Mouse (Mus musculus) induced T-regulatory cell, adult 2 months (primary cell): ENCODE results near the gene Notch1.

ENCODE experiments used
- DNase-seq: peaks from one replicate; pipeline ENCODE4 v3.0.0-alpha.2; 2012; ENCODE audit warnings: low read depth

Gene Notch1

DNA sequence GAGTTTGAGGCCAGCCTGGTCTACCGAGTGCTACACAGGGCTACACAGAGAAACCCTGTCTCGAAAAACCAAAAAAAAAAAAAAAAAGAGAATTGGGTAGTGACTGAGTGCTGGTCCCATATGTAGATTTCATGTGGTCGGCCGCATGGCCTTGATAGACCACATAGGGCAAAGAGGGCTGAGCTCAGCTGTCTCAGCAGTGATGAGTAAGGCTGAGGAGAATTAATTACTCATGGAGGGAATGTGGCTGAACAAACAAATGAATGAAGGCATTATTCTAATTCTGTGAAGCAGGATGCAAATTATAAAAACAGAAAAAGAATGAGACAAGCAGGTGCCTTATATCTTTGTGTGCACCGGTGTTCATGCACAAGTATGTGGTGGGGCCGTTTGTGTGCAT lies 15.4 kb upstream of the Notch1 start:
- no peak for DNase-seq

DNA sequence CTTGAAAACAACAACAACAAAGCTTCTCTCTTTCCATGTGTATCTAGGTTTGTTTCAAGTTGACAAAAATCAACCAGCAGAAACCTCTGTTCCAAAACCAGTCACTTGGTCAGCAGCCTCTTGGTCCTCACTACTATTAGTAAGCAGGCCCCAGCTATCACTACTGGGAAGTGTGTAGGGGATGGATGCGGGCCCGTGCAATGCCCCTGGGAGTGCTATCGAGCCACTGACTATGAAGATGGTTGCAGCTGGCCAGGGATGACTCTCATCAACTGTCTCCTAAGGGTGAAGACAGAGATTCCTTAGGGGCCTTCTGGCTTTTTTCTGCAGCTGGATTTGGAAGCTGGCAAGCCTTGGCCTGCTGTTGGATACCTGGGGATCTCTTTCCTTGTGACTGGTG lies 13.4 kb upstream of the Notch1 start:
- DNase-seq: no peak

DNA sequence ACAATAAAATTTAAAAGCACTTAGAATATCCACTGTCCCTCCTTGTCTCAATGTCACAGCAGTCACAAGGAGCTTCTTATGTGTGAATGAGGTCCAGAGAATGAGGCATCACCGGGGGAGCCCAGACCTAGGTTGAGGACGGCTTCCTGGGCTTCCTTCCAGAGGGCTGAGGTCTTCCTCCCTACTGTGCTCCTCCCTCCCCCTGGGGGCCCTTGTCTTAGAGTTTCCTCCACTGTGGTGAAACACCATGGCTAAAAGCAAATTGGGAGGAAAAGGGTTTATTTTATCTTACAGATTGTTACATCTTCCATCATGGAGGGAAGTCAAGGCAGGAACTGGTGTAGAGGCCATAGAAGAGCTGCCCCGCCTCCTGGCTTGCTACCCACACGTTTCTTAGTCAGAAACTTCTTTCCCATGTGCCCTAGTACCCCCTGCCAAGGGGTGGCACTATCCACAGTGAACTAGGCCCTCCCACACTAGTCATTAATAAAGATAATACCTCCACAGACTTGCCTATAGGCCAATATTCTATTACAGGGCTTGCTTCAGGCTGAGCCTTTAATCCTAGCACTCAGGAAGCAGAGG lies 12.8 kb upstream of the Notch1 start:
- DNase-seq: no peak

DNA sequence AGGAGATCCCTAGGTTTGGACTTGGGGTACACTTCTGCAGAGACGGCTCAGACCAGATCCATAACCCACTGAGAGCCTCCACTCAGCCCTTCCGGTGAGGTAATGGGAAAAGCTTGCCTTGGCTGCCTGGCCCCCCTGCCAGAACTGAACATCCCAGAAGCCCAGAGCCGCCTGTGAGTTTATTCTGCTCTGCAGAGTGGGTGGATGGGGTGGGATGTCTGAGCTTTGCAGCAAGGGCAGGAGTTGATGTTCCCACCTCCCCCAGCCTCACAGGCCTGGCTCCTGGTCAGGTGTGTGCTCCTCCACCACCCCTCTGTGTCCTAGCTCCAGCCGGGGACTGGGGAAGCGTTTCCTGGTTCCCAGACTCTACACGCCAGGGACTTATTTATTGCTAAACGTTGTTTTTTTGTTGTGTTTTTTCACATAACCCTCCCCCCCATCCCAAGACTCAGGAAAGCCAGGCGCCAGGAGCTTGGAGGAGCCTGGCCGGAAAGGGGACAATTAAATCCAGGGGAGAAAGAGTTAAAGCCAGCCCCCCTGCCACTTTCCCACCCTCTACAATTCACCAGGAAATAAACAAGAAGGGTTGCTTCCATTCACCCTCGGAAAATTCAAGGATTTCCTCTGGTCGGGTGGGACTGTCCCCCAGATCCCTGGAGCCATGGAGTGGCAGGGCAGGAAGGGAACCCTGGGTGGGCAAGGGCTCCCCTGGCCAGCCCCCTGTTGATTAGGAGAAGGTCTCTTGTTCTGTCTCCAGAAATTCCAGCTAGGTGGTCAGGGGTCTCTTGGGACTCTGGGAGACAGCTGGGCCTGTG lies 10.2 kb upstream of the Notch1 start:
- DNase-seq: no peak

DNA sequence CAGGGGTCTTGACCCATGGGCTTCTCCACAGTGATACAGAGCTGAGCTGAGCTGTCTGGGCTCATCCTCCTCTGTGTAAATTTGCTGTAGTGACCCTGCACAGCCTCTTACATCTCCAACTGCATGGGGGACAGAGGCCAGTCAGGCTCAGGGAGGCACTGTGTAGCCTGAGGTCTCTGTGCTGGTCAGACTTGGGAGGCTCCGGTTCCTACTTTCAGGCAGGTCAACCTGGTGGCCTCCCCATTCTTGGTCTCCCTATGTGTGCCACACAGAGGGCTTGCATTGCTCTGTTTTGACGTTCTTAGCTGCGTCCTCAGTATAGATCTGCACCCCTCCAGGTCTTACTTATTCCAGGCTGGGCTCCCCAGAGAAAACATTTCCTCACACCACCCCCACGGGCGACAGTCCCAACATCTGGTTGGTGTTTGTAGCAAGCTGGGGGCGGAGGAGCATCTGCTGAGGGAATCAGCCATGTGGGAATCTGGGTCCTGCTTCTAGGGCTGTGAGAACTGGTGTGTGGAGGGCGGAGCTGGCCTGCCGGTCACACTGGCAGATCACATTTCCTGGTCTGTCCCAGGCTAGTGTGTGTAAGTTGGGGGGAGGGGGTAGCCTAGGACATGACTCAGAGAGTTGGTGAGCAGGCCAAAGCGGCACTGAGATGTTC lies 9.0 kb upstream of the Notch1 start:
- DNase-seq: no peak

DNA sequence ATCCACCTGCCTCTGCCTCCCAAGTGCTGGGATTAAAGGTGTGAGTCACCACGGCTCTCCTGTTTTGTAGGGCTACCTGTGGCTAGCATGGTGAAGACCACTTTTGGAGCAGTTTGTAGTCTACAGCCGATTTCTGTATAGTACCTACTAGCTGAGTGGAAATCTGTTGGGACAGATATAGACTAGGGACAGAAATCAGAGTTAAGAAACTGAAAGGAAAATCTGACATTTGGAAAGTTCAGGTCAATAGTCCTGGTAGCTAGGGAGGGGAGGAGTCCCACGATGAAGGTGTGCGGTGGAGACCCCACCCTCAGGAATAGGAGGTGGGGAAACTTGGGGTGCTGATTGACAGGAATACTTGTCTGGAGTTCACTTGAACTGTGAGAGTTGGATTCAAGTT lies 5.9 kb upstream of the Notch1 start:
- DNase-seq: no peak

DNA sequence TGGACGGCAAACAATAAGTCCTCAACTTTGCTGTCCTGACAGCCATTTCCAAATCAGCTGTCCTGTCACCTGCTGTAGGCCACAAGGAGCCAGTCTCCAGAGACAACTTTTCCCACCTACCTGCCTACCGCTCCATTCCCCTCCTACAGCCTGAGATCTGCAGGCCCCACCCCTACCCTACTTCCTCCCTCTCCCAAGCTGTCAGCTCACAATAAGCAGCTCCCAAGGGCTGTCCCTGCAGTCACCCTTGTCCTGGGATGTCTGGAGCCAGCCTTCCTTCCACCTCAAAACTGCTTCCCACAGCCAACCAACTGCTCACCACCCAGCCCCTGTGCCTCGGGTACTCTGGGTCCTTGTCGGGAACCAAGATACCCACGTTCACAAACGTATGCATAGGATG lies 3.3 kb upstream of the Notch1 start:
- DNase-seq: no peak

DNA sequence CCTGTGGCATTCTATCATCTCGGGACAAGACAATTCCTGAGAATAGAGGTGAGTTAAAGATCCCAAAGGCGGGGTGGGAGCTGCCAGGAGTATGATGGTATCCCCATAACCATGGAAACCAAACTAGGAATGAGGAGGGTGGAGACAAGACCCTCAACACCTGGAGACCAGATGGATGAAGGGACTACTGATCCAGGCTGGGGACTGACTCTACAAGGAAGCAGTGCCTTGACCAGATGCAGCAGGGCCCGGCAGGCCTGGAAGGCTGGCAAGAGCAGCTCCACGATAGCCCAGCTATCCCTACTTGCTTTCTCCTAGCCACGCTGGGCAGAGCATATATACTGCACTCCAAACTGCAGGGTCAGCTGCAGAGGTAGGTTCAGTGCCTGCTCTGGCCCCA lies 524 bp upstream of the Notch1 start:
- DNase-seq: no peak

DNA sequence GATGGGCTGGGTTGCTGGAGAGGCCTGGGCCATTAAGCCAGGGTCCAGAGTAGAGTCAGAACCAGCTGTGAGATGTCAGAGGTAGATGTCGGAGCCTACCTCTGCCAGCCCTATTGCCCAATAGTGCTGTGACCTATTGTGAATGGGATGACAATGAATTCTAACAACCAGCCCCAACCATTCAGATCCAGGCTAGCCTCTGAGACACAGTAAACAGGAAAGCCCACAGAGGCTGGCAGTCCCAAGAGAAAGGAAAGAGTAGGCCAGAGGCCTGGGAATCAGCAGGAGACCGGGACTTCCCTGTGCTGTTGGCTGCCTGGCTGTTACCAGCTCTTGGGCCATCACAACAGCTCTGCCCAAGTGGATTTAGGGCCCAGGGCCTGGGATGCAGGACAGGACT lies 1.1 kb downstream of the Notch1 start:
- no peak for DNase-seq

DNA sequence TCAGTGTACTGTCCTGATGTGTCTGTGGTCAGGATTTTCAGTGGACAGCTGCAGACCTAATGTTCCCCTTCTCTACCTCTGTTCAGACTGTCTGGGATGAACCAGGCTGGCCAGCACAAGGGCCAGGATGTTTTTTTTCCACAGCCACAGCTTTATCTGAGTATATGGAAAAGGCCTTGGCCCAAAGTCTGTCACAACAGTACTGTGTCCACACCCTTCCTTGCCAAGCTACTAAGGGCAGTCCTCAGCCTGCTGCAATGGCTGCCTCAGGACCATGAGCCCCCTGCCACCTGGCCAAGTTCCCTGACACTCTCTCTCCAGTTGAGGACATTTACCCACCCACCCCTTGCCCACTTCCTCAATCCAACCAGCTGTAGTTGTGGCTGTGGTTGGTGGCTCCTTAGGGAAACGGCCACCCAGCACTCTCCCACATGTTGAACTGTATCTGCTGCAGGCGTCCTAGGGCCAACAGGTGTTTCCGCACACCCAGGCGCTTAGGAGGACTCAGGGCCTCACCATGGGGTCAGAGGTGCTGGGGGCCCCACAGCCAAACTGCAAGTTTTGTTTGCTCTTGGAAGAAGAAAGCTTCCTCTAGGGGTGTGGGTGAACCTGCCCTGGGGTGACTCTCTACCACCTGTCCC lies 3.2 kb downstream of the Notch1 start:
- no peak for DNase-seq

DNA sequence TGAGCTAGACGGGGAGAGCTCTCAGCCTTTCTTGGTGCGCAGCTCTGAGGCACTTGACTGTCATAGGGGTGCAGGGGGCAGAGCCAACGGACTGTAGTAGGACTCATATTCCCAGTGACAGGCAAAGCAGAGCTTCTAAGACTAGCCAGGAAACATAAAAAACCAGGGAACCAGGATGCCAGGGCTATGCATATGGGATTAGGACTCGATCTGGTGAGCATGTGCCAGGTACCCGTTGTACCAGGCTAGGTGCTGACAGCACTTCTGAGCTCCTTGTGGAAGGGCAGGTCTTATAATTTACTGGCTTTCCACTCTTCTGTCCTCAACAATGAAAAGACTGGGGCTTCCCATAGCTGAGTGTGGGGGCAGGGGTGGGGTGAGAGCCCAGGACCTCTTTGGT lies 7.8 kb downstream of the Notch1 start:
- no peak for DNase-seq

DNA sequence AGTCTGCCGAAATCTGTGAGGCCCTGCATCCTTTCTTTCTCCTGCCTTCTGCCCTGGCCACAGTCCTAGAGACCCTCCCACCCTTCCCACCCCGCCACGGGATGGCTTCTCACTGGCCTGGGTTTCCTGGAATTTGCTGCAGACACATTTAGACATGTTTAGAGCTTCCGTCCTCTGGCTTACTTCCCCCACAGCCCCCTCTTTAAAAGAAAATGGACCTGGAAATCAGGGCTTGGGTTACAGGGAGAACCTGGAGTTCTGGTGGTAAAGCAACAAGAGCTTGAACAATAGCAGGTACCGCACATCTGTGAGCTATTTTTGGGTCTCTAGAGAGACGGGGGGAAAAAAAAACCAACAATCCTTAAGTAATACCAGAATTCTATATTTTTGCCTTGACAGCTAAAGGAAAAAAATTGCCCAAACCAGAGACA lies 8.5 kb downstream of the Notch1 start:
- DNase-seq: peak; percentile 9

DNA sequence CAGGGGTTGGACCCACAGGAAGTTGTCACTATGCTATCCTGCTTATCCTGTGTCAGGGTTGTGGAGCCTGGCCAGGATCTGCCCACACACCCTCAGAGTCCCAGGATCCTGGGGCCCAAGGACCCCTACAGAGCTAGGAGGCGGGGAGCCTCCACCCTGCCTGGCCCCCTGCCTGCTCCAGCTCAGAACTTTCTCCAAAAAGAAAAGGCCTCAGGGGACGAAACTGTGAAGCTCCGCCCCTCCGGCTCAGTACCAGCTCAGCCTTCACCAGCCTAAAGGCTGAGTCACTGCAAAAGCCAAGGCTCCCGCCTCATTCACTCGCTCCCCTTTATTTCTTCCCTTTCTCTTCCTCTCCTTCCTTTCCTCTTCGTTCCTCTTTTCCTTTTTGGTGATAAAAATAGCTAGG lies 9.0 kb downstream of the Notch1 start:
- peak; percentile 69 for DNase-seq

DNA sequence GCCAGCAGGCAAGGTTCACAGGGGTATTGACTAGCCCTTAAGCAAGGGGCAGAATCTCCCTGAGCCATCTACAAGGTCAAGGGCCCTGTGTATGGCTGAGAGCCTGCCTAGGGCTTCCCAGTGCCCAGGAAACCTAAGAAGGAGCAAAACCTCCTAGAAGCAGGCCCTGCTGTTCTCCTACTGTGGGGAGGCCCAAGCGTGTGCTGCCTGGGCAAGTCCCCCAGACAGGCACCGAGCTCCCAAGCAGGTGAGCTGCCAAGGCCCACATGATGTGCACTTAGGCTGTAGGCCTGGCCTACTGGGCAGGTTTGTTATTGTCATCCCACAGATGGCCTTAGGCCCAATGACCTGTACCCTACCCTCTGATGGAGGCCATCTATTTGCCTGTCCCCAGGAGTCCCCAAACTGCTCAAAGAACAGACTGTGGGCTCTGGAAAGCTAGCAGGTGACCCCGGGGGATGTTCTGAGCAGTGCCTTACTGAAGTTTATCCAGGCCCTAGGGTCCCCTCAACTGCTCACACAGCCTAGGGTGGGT lies 9.7 kb downstream of the Notch1 start:
- DNase-seq: peak; percentile 11

DNA sequence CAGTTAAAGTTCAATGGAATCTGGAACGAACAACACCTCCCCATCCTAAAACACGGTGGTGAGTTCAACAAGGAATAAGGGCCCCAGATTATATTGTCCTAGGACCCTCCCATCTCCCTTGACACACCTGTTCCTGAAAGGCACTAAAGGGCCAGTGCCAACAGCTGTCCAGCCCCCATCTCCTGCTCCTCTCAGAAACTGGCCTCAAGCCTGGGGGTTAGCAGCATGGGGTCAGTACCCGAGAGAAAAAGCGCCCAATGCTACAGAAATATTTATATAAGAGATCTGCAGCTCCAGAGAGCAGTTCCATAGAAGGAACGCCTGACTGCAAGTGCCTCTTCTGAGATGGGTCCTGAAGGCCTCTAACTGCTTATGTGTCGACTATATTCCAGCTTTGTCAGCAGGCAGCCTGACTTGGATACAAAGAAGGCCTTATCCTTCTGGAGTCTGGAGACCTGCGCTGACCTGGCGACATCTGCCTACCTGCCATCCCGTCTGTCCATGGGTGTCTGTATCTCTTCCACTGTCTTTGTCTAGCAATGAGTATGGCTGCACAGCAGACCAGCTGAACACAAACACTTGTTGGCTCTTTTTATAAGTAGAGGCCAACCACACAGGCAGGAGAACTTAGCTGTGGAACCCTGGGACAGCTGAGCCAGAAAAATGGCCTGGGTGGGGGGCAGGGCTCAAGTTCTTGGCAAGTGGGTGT lies 11.5 kb downstream of the Notch1 start:
- peak; percentile 13 for DNase-seq

DNA sequence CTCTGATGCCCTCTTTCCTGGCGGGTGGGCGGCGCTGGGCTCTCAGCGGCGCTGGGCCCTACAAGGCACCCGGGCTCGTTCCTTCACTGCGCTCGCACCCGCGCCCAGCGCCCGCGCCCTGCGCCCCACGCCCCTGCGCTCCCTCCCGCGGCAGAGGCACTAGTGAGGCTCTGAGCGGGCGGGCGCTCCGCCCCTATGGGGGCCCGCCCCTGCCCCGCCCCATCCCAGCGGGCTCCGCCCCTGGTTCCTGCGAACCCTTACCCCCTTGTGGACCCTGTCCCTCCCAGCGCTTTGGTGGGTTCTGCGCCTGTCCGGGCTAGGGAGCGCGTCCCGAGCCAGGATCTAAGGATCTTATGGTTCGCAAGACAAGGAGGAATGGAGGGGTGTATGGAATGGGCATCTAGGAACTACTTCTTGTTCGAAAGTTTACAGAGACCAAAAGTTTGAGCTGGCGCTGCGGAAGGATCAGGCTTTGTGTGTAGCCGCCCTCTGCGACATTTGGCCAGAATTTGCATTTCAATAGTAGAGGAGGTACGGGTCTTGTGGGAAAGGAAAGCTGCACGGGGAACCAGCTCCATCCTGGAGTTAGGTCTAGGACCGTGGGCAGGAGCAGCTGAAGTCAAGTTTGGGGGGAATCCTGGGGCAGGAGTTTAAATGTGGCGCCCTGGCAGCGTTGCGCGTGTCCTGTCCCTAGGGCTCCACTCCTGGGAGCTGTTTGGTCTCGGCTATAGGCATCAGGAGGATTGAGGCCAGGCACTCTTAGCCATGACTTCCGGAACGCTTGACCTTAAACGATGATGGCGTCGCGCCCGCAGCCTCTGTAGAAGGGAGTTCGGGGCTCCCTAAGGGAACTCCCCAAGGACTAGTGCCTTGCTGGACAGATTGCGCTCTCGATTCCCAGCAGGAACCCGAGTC lies 12.5 kb downstream of the Notch1 start:
- DNase-seq: peak; percentile 95

DNA sequence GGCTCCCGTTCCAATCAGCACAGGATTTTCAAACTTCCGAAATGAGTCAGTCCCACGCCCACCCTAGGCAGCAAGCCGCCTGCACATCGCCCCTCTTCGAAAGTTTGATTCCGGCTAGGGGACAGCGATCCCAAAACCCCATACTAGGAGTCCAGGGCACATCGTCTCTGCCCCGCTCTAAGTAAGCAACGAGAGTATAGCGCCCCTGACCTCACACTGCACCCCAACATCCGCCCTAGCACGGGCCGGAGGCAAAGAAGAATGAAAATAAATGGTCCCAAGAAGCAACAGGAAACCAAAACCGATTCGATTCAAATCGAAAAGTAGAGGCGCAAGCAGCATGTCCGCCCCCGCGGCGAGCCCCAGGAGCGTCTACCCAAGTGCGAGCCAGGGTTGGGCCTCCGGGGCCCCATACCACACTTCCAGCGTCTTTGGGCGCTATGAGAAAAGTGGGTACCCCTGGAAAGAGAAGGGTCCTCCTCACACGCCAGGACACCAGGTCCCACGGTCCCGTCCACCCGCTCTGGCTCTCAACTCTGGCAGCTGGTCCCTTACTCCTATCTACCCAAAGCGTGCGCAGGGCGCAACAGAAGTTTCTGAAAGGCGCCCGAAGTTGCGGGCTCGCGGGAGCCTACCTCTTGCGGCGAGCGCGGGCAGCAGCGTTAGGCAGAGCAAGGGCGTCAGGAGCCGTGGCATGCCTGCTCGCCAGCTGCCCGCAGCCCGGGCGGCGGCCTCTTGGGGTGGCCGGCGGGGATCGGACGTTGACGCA lies 13.4 kb downstream of the Notch1 start:
- peak; percentile 90 for DNase-seq

DNA sequence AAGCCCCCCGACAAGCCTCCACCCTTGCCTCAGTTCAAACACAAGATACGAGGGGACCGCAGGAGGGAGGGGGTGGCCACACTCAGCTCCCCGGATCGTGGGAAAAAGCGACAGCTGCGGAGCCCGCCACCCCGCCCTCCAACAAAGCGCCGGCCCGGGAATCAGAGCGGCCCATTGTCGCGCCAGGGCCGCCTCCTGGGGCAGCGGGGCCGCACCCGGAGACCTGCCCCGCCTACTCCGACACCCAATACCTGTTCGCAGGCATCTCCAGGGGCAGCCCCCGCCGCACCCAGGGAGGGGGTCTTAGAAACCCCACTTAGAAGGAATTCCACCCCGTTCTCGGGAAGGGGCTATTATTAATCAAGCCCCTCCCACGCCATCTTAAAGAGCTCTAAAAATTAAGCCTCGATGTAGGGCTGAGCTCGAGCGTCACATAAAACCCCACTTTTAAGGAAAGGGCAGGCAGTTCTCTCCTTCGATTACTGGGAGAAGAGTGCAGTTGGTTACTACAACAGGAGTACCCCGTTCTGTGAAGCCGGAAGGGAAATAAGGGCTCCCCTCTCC lies 14.1 kb downstream of the Notch1 start:
- DNase-seq: peak; percentile 72

DNA sequence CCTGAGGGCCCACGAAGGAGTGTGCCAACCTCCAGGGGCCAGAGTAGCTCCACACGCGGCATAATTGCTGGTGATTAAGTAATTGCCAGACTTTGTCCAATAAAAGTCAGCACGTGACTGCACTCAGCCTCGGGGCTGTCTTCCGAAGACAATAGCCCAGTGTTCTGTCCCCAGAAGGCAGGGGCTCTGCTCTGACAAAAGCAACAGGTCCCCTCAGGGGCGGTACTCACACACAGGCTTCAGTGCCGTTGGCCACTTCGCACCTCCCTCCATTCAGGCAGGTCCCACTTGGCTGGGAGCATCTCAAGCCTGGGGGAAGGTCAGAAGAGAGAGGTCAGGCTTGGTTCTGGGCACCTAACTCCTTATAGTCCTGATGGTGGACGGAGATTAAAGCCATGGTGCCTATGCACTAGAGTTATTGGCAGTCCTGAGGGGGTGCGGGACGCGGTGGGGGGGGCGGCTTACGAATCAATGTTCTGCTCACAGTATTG lies 14.8 kb downstream of the Notch1 start:
- no peak for DNase-seq
